Mouse (Mus musculus): ENCODE data around the gene Gm20767.
A peak's percentile ranks its signal among the peaks of the same experiment; 100 is the strongest.
"Not testable (repeated sequence)": the region's sequence is repeated elsewhere in the genome, so short reads cannot be mapped to it uniquely, and the experiment has no call there.

The Gm20767 gene

GRCm38 (mm10) chr13:120139946-120140345 is at the start of gene Gm20767:
Gene Gm20767 (plus strand): TSS chr13:120140246.
- DNase-seq (ENCODE audit: inconsistent age in 2 of 2, low spot score in 1 of 2) = not testable (repeated sequence)

- not testable (repeated sequence) for DNase-seq (ENCODE audit: inconsistent age in 2 of 2, low spot score in 1 of 2)
These were observed 47.1 kb upstream of the Gm20767 start for GRCm38 (mm10) chr13:120092950-120093349.

GRCm38 (mm10) chr13:120096241-120096937 is 43.7 kb upstream of the Gm20767 start:
- peak in 1 of 2 experiments; percentile 41 for DNase-seq (ENCODE audit: inconsistent age in 2 of 2, low spot score in 1 of 2)

- DNase-seq (ENCODE audit: inconsistent age in 2 of 2, low spot score in 1 of 2) = peak in 1 of 2 experiments; percentile 27
These were observed 43.1 kb upstream of the Gm20767 start for GRCm38 (mm10) chr13:120096938-120097256.

GRCm38 (mm10) chr13:120099327-120099726 is 40.7 kb upstream of the Gm20767 start:
- not testable (repeated sequence) for DNase-seq (ENCODE audit: inconsistent age in 2 of 2, low spot score in 1 of 2)

GRCm38 (mm10) chr13:120106504-120106903 is 33.5 kb upstream of the Gm20767 start:
- not testable (repeated sequence) for DNase-seq (ENCODE audit: inconsistent age in 2 of 2, low spot score in 1 of 2)

GRCm38 (mm10) chr13:120107000-120107399 is 33.0 kb upstream of the Gm20767 start:
- DNase-seq (ENCODE audit: inconsistent age in 2 of 2, low spot score in 1 of 2) = not testable (repeated sequence)

- DNase-seq (ENCODE audit: inconsistent age in 2 of 2, low spot score in 1 of 2) = not testable (repeated sequence)
These were observed 2.3 kb downstream of the Gm20767 start for GRCm38 (mm10) chr13:120142348-120142747.

- DNase-seq (ENCODE audit: inconsistent age in 2 of 2, low spot score in 1 of 2) = not testable (repeated sequence)
These were observed 9.8 kb downstream of the Gm20767 start for GRCm38 (mm10) chr13:120149660-120150407.

- not testable (repeated sequence) for DNase-seq (ENCODE audit: inconsistent age in 2 of 2, low spot score in 1 of 2)
These were observed 10.5 kb downstream of the Gm20767 start for GRCm38 (mm10) chr13:120150589-120150988.

GRCm38 (mm10) chr13:120168301-120168700 is 28.3 kb downstream of the Gm20767 start:
- DNase-seq (ENCODE audit: inconsistent age in 2 of 2, low spot score in 1 of 2) = peak; percentile 9 to 70

- DNase-seq (ENCODE audit: inconsistent age in 2 of 2, low spot score in 1 of 2) = not testable (repeated sequence)
These were observed 32.1 kb downstream of the Gm20767 start, which contains the start of gene Gm21818 for GRCm38 (mm10) chr13:120172133-120172532. Gene Gm21818 (plus strand): TSS chr13:120172433.

- not testable (repeated sequence) for DNase-seq (ENCODE audit: inconsistent age in 2 of 2, low spot score in 1 of 2)
These were observed 56.3 kb downstream of the Gm20767 start for GRCm38 (mm10) chr13:120196189-120196821.

Measured in adrenal gland, adult (tissue).